Mouse (Mus musculus): Measurements from ENCODE around the gene Cul7. TPM values are rescaled to one million over a fixed set of nuclear protein-coding genes. Genes with fewer than 3 reads are reported as not detected.

The Cul7 gene
- total and polyA plus RNA-seq, 3 experiments, result 33.3 to 82.5 (median 68.1) TPM

- H3K4me1 ChIP-seq (ENCODE audit: control insufficient read depth in 1 of 2, insufficient read depth in 2 of 2), result peaks cover 6 to 46% of the 10 kb centered on the region in 2 experiments
- peak overlapping the region; percentile 75 to 96 (median 78) for H3K4me3 ChIP-seq (replicated peaks in 1 of 3; ENCODE audit: low read depth in 2 of 3, low read length in 2 of 3, poor library complexity in 1 of 3)
- TF ChIP-seq MAZ (IDR thresholded peaks at IDR 0.05; ENCODE audit: low read depth, low read length) (no peak), ETS1 (conservative IDR thresholded peaks at IDR 0.05; ENCODE audit: low read depth, low read length) (no peak; the same call in 1 of the 2 replicates), TCF12 (IDR thresholded peaks at IDR 0.05; ENCODE audit: low read depth, low read length) (no peak), JUND (conservative IDR thresholded peaks at IDR 0.05; ENCODE audit: low read depth, low read length) (no peak), POLR2AphosphoS2 (IDR thresholded peaks at IDR 0.05; ENCODE audit: low read depth, low read length) (peak; percentile 8; the same call in 1 of the 2 replicates), ZKSCAN1 (IDR thresholded peaks at IDR 0.05; ENCODE audit: borderline replicate concordance, low read depth, low read length) (no peak), BHLHE40 (IDR thresholded peaks at IDR 0.05; ENCODE audit: low read depth, low read length) (peak; percentile 76), KAT2A (IDR thresholded peaks at IDR 0.05; ENCODE audit: insufficient replicate concordance, low read length) (no peak), SIN3A (IDR thresholded peaks at IDR 0.05; ENCODE audit: low read length) (peak; percentile 9), EP300 (IDR thresholded peaks at IDR 0.05; ENCODE audit: low read length) (no peak), TBP (conservative IDR thresholded peaks at IDR 0.05; ENCODE audit: low read depth, low read length) (no peak), IRF4 (IDR thresholded peaks at IDR 0.05; ENCODE audit: low read depth, low read length) (no peak), UBTF (IDR thresholded peaks at IDR 0.05; ENCODE audit: low read depth, low read length) (0 out of 2 replicates have a peak, but pooled peaks have one; percentile 31), ZMIZ1 (IDR thresholded peaks at IDR 0.05; ENCODE audit: low read depth, low read length) (peak; percentile 89; the same call in 1 of the 2 replicates), MXI1 (IDR thresholded peaks at IDR 0.05; ENCODE audit: low read depth, low read length) (peak; percentile 70), GABPA (IDR thresholded peaks at IDR 0.05; ENCODE audit: insufficient replicate concordance, low read depth, low read length) (0 out of 2 replicates have a peak, but pooled peaks have one; percentile 2), E2F4 (IDR thresholded peaks at IDR 0.05; ENCODE audit: insufficient replicate concordance, low read depth, low read length) (0 out of 2 replicates have a peak, but pooled peaks have one; percentile 34), NELFE (IDR thresholded peaks at IDR 0.05; ENCODE audit: low read depth, low read length) (no peak), ZC3H11A (IDR thresholded peaks at IDR 0.05; ENCODE audit: low read depth, low read length) (no peak), USF1 (IDR thresholded peaks at IDR 0.05; ENCODE audit: low read depth, low read length) (peak; percentile 82), MYC (IDR thresholded peaks at IDR 0.05; ENCODE audit: low read depth, low read length) (no peak), MAFK (IDR thresholded peaks at IDR 0.05; ENCODE audit: insufficient replicate concordance, low read length) (no peak), HCFC1 (IDR thresholded peaks at IDR 0.05; ENCODE audit: low read depth, low read length) (no peak), CHD1 (IDR thresholded peaks at IDR 0.05; ENCODE audit: low read depth, low read length) (no peak), MEF2A (IDR thresholded peaks at IDR 0.05; ENCODE audit: borderline replicate concordance, low read depth, low read length) (no peak), JUN (IDR thresholded peaks at IDR 0.05; ENCODE audit: insufficient read depth, low read depth, low read length) (no peak), POLR2A (IDR thresholded peaks at IDR 0.05; ENCODE audit: low read depth, low read length) (no peak), RCOR1 (conservative IDR thresholded peaks at IDR 0.05; ENCODE audit: low read depth, low read length) (no peak), CHD2 (IDR thresholded peaks at IDR 0.05; ENCODE audit: low read length) (no peak), RAD21 (IDR thresholded peaks at IDR 0.05; ENCODE audit: low read depth, low read length) (no peak), ZNF384 (IDR thresholded peaks at IDR 0.05; ENCODE audit: low read depth, low read length) (no peak), USF2 (conservative IDR thresholded peaks at IDR 0.05; ENCODE audit: low read depth, low read length) (peak; percentile 89), PAX5 (IDR thresholded peaks at IDR 0.05; ENCODE audit: low read length) (no peak), CTCF (conservative IDR thresholded peaks at IDR 0.05 in 1 of 2, IDR thresholded peaks at IDR 0.05 in 1 of 2; ENCODE audit: low read depth in 2 of 2, low read length in 2 of 2) (no peak), MAX (IDR thresholded peaks at IDR 0.05; ENCODE audit: low read length) (peak; percentile 29; the same call in 1 of the 2 replicates), NRF1 (IDR thresholded peaks at IDR 0.05; ENCODE audit: low read depth, low read length) (no peak), SMC3 (IDR thresholded peaks at IDR 0.05; ENCODE audit: low read depth, low read length) (no peak), ELF1 (IDR thresholded peaks at IDR 0.05; ENCODE audit: low read depth, low read length) (no peak)
- H3K9ac ChIP-seq (ENCODE audit: insufficient read depth, low read depth), result peak overlapping the region; percentile 48
- H3K4me2 ChIP-seq (ENCODE audit: insufficient read depth, low read depth, poor library complexity, severe bottlenecking), result peak overlapping the region; percentile 90; the same call in 1 of the 2 replicates
- dilution Hi-C loops (cut with MboI; ENCODE audit: extremely low pct_ligation_motif_present, extremely low pct_unique_long_range_greater_than_20kb, low sequenced_read_pairs), result no loop called here
- DNase-seq (ENCODE audit: extremely low read depth), result no peak
- H3K79me2 ChIP-seq (replicated peaks; ENCODE audit: control insufficient read depth, extremely low read depth, insufficient read depth, poor library complexity, severe bottlenecking), result peaks cover 14% of the 10 kb centered on the region
- H3K36me3 ChIP-seq (replicated peaks in 1 of 2; ENCODE audit: control insufficient read depth in 1 of 2, insufficient read depth in 1 of 2, low read length in 1 of 2), result peaks cover 14 to 32% of the 10 kb centered on the region in 2 experiments
- H3K27me3 ChIP-seq (replicated peaks), result no peaks in the 10 kb centered on the region
- H3K27ac ChIP-seq (ENCODE audit: insufficient read depth, low read depth), result peak overlapping the region; percentile 26; the same call in 1 of the 2 replicates
- in situ Hi-C loops (cut with MboI; ENCODE audit: low pct_ligation_motif_present, low pct_unique_long_range_greater_than_20kb, low sequenced_read_pairs), result no loop called here
- no peaks in the 10 kb centered on the region for H3K9me3 ChIP-seq (replicated peaks; ENCODE audit: low read length)
Measured at GRCm38 (mm10) chr17:46646322-46646662, 3.8 kb upstream of the Cul7 start.

Measured in CH12.LX (cell line).